8 mouse cellular contexts compared by ENCODE assay signal in the genomic region with DNA sequence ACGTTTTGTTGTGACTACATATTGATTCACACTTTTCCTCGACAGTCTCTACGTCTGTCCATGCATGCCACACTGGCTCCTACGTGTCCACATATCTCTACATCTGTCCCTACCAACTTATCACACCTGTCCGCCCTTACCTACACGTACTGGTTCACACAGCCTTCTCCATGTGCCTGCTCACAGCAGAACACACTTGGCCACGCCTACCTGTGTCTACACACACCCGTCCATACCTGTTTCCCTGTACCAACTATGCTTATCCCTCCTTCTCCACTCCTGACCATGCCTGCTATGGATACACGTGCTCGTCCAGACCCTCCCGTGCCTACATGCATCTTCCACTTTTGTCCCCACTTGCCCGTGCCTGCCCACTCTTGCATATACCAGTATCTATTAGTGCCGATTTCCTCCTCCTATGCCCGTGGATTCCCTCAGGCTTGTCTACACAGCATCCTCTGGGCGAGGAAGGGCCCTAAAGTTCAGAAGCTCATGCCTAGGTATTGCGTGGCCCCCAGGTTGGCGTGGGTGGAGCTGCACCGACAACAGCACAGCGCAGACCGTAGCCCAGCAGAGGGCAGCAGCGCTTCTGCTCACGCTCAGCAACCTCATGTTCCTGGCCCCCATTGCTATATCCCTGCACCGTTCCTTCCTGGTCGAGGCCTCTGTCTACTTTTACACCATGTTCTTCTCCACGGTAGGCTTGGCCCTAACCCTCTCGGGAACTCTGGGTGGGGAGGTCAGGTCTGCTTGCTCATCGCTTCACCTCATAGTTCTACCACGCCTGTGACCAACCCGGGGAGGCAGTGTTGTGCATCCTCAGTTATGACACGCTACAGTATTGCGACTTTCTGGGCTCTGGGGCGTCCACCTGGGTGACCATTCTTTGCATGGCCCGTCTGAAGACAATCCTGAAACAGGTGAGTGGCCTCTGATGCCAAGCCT. TPM values are rescaled to one million over a fixed set of nuclear protein-coding genes. Genes with fewer than 3 reads are reported as not detected.
DNase-seq lines count a peak whose midpoint lies in the region; ATAC-seq and TF ChIP-seq lines count a peak whose summit lies in the region.

No protein-coding gene starts in this region.

- H3K9ac ChIP-seq in hindbrain, postnatal 0 days (replicated peaks; ENCODE audit: low read length) = no peak overlapping the region
- no peak overlapping the region for H3K9ac ChIP-seq in liver, adult 2 months (ENCODE audit: low read depth, low read length)
- no peak overlapping the region for H3K9ac ChIP-seq in midbrain, postnatal 0 days (replicated peaks; ENCODE audit: low read length, poor library complexity, severe bottlenecking)

- peak overlapping the region; percentile 8; the same call in 1 of the 2 replicates for H3K4me3 ChIP-seq in embryonic facial prominence, embryonic 10.5 days
- H3K4me3 ChIP-seq in hindbrain, postnatal 0 days (ENCODE audit: low read length) = no peak overlapping the region
- H3K4me3 ChIP-seq in liver, adult 2 months (ENCODE audit: insufficient read depth, low read depth, low read length) = no peak overlapping the region
- no peak overlapping the region for H3K4me3 ChIP-seq in midbrain, postnatal 0 days (ENCODE audit: low read depth, low read length)

- H3K79me2 ChIP-seq in liver, adult 2 months (ENCODE audit: control insufficient read depth, insufficient read depth, low read length) = peaks cover 5% of the 10 kb centered on the region; the same call in 1 of the 2 replicates

- H3K9me3 ChIP-seq in embryonic facial prominence, embryonic 10.5 days = no peaks in the 10 kb centered on the region
- H3K9me3 ChIP-seq in hindbrain, postnatal 0 days (ENCODE audit: low read length) = no peaks in the 10 kb centered on the region
- H3K9me3 ChIP-seq in midbrain, postnatal 0 days (ENCODE audit: low read length) = no peaks in the 10 kb centered on the region

- peaks cover 2% of the 10 kb centered on the region for H3K36me3 ChIP-seq in embryonic facial prominence, embryonic 10.5 days (replicated peaks)
- no peaks in the 10 kb centered on the region for H3K36me3 ChIP-seq in hindbrain, postnatal 0 days (ENCODE audit: insufficient read depth, low read length)
- no peaks in the 10 kb centered on the region for H3K36me3 ChIP-seq in liver, adult 2 months (ENCODE audit: control insufficient read depth, insufficient read depth, low read length)
- H3K36me3 ChIP-seq in midbrain, postnatal 0 days (ENCODE audit: insufficient read depth, low read length) = no peaks in the 10 kb centered on the region

- peak; percentile 68 for DNase-seq in layer of hippocampus, adult 11-12 months (ENCODE audit: low spot score)
- DNase-seq in layer of hippocampus, adult 9-10 months (ENCODE audit: low spot score) = no peak
- peak; percentile 71 for DNase-seq in ZHBTc4 (ENCODE audit: low read depth, low spot score)
- DNase-seq in embryonic facial prominence, embryonic 10.5 days (ENCODE audit: low spot score) = peak; percentile 74
- DNase-seq in hindbrain, postnatal 0 days (ENCODE audit: low spot score) = peak; percentile 78
- peak; percentile 18 for DNase-seq in liver, adult 2 months (ENCODE audit: extremely low read depth, low read depth, low spot score)
- DNase-seq in midbrain, postnatal 0 days (ENCODE audit: low spot score) = peak; percentile 56
- peak; percentile 78 for DNase-seq in thymus, postnatal 14 days

- ATAC-seq in hindbrain, postnatal 0 days = peak; percentile 44; the same call in 1 of the 2 replicates
- ATAC-seq in midbrain, postnatal 0 days (ENCODE audit: low FRiP score) = no peak

- no peak overlapping the region for H3K4me2 ChIP-seq in hindbrain, postnatal 0 days (ENCODE audit: low read depth, low read length)
- no peak overlapping the region for H3K4me2 ChIP-seq in midbrain, postnatal 0 days (ENCODE audit: low read depth, low read length, poor library complexity, severe bottlenecking)

- H3K27ac ChIP-seq in embryonic facial prominence, embryonic 10.5 days (replicated peaks) = peak overlapping the region; percentile 46; the same call in 1 of the 2 replicates
- H3K27ac ChIP-seq in hindbrain, postnatal 0 days = no peak overlapping the region
- H3K27ac ChIP-seq in liver, adult 2 months (replicated peaks; ENCODE audit: insufficient read depth, low read depth, low read length) = no peak overlapping the region
- no peak overlapping the region for H3K27ac ChIP-seq in midbrain, postnatal 0 days (ENCODE audit: low read depth, low read length)

- peak; percentile 85 for TF ChIP-seq CTCF in hindbrain, postnatal 0 days (IDR thresholded peaks at IDR 0.05; ENCODE audit: low read depth)
- peak; percentile 94 for TF ChIP-seq CTCF in liver, adult 2 months (IDR thresholded peaks at IDR 0.05; ENCODE audit: low read depth, low read length)
- TF ChIP-seq CTCF in midbrain, postnatal 0 days (IDR thresholded peaks at IDR 0.05) = peak; percentile 77

- peaks cover 27% of the 10 kb centered on the region for H3K4me1 ChIP-seq in embryonic facial prominence, embryonic 10.5 days
- peaks cover 7% of the 10 kb centered on the region for H3K4me1 ChIP-seq in hindbrain, postnatal 0 days (ENCODE audit: insufficient read depth, low read length)
- peaks cover 8% of the 10 kb centered on the region for H3K4me1 ChIP-seq in liver, adult 2 months (ENCODE audit: control insufficient read depth, insufficient read depth, low read length)
- peaks cover 10% of the 10 kb centered on the region; the same call in 1 of the 2 replicates for H3K4me1 ChIP-seq in midbrain, postnatal 0 days (ENCODE audit: insufficient read depth, low read length)

- 52% methylated on average over 33 of the region's 33 CpGs for WGBS in embryonic facial prominence, embryonic 10.5 days
- WGBS in hindbrain, postnatal 0 days = 51% methylated on average over 33 of the region's 33 CpGs
- WGBS in liver, adult 2 months = 45% methylated on average over 33 of the region's 33 CpGs
- 50% methylated on average over 33 of the region's 33 CpGs for WGBS in midbrain, postnatal 0 days

- no peak for TF ChIP-seq POLR2A in liver, adult 2 months (IDR thresholded peaks at IDR 0.05; ENCODE audit: extremely low read depth, insufficient read depth, low read length)

- peaks cover 49% of the 10 kb centered on the region for H3K27me3 ChIP-seq in embryonic facial prominence, embryonic 10.5 days (replicated peaks; ENCODE audit: low read depth, poor library complexity, severe bottlenecking)
- 0 out of 2 replicates have a peak, but pooled peaks cover 3% of the 10 kb centered on the region for H3K27me3 ChIP-seq in hindbrain, postnatal 0 days (ENCODE audit: insufficient read depth, low read length)
- no peaks in the 10 kb centered on the region for H3K27me3 ChIP-seq in liver, adult 2 months (ENCODE audit: control insufficient read depth, insufficient read depth, low read length)
- peaks cover 29% of the 10 kb centered on the region; the same call in 1 of the 2 replicates for H3K27me3 ChIP-seq in midbrain, postnatal 0 days (ENCODE audit: insufficient read depth, low read length)

RNA-seq across cellular contexts. Expression of a gene that starts 3.3 kb away (rescaled TPM):
- 289 and 299 TPM in 2 replicates for polyA plus RNA-seq in embryonic facial prominence, embryonic 10.5 days (2016; fragmentation: Nextera tagmentation; extraction: Ambion mirVana)
- total RNA-seq in hindbrain, postnatal 0 days (2014; rRNA removed) = 107 and 138 TPM in 2 replicates
- 189 and 194 TPM in 2 replicates for polyA plus RNA-seq in hindbrain, postnatal 0 days (2015; fragmentation: Nextera tagmentation; extraction: Ambion mirVana)
- total RNA-seq in liver, adult 2 months (2014; rRNA removed) = 64.5 and 67.9 TPM in 2 replicates
- 80.6 and 87.6 TPM in 2 replicates for polyA plus RNA-seq in liver, adult 2 months (2012; rRNA removed)
- total RNA-seq in midbrain, postnatal 0 days (2014; rRNA removed) = 95.0 and 117 TPM in 2 replicates
- 165 and 179 TPM in 2 replicates for polyA plus RNA-seq in midbrain, postnatal 0 days (2015; fragmentation: Nextera tagmentation; extraction: Ambion mirVana)

RNA-seq across cellular contexts. Expression of a gene that starts 6.9 kb away (rescaled TPM):
- polyA plus RNA-seq in embryonic facial prominence, embryonic 10.5 days (2016; fragmentation: Nextera tagmentation; extraction: Ambion mirVana) = 1.2 TPM in 2 replicates
- total RNA-seq in hindbrain, postnatal 0 days (2014; rRNA removed) = 10.4 and 11.8 TPM in 2 replicates
- 3.8 and 4.0 TPM in 2 replicates for polyA plus RNA-seq in hindbrain, postnatal 0 days (2015; fragmentation: Nextera tagmentation; extraction: Ambion mirVana)
- total RNA-seq in liver, adult 2 months (2014; rRNA removed) = 8.8 and 10.0 TPM in 2 replicates
- polyA plus RNA-seq in liver, adult 2 months (2012; rRNA removed) = 46.2 and 52.5 TPM in 2 replicates
- 9.0 and 9.5 TPM in 2 replicates for total RNA-seq in midbrain, postnatal 0 days (2014; rRNA removed)
- polyA plus RNA-seq in midbrain, postnatal 0 days (2015; fragmentation: Nextera tagmentation; extraction: Ambion mirVana) = 3.5 TPM in 2 replicates

RNA-seq across cellular contexts. Expression of a gene that starts 18.4 kb away (rescaled TPM):
- 9.5 and 12.4 TPM in 2 replicates for polyA plus RNA-seq in embryonic facial prominence, embryonic 10.5 days (2016; fragmentation: Nextera tagmentation; extraction: Ambion mirVana)
- total RNA-seq in hindbrain, postnatal 0 days (2014; rRNA removed) = 36.0 and 51.3 TPM in 2 replicates
- 10.0 and 11.2 TPM in 2 replicates for polyA plus RNA-seq in hindbrain, postnatal 0 days (2015; fragmentation: Nextera tagmentation; extraction: Ambion mirVana)
- total RNA-seq in liver, adult 2 months (2014; rRNA removed) = 8.4 and 9.3 TPM in 2 replicates
- 7.4 and 8.9 TPM in 2 replicates for polyA plus RNA-seq in liver, adult 2 months (2012; rRNA removed)
- total RNA-seq in midbrain, postnatal 0 days (2014; rRNA removed) = 27.2 and 30.0 TPM in 2 replicates
- polyA plus RNA-seq in midbrain, postnatal 0 days (2015; fragmentation: Nextera tagmentation; extraction: Ambion mirVana) = 18.5 and 21.0 TPM in 2 replicates

RNA-seq across cellular contexts. Expression of a gene that starts 24.6 kb away (rescaled TPM):
- polyA plus RNA-seq in embryonic facial prominence, embryonic 10.5 days (2016; fragmentation: Nextera tagmentation; extraction: Ambion mirVana) = 145 and 159 TPM in 2 replicates
- 20.1 and 23.3 TPM in 2 replicates for total RNA-seq in hindbrain, postnatal 0 days (2014; rRNA removed)
- polyA plus RNA-seq in hindbrain, postnatal 0 days (2015; fragmentation: Nextera tagmentation; extraction: Ambion mirVana) = 16.0 and 18.3 TPM in 2 replicates
- total RNA-seq in liver, adult 2 months (2014; rRNA removed) = 6.2 and 7.0 TPM in 2 replicates
- 8.7 TPM in 2 replicates for polyA plus RNA-seq in liver, adult 2 months (2012; rRNA removed)
- total RNA-seq in midbrain, postnatal 0 days (2014; rRNA removed) = 6.4 and 7.7 TPM in 2 replicates
- 9.2 and 10.2 TPM in 2 replicates for polyA plus RNA-seq in midbrain, postnatal 0 days (2015; fragmentation: Nextera tagmentation; extraction: Ambion mirVana)

RNA-seq across cellular contexts. Expression of a gene that starts 29.9 kb away (rescaled TPM):
- polyA plus RNA-seq in embryonic facial prominence, embryonic 10.5 days (2016; fragmentation: Nextera tagmentation; extraction: Ambion mirVana) = 29.1 and 30.1 TPM in 2 replicates
- total RNA-seq in hindbrain, postnatal 0 days (2014; rRNA removed) = 35.6 and 40.6 TPM in 2 replicates
- polyA plus RNA-seq in hindbrain, postnatal 0 days (2015; fragmentation: Nextera tagmentation; extraction: Ambion mirVana) = 41.1 and 44.7 TPM in 2 replicates
- 179 and 237 TPM in 2 replicates for total RNA-seq in liver, adult 2 months (2014; rRNA removed)
- 147 and 154 TPM in 2 replicates for polyA plus RNA-seq in liver, adult 2 months (2012; rRNA removed)
- total RNA-seq in midbrain, postnatal 0 days (2014; rRNA removed) = 38.0 and 41.1 TPM in 2 replicates
- 42.3 and 44.4 TPM in 2 replicates for polyA plus RNA-seq in midbrain, postnatal 0 days (2015; fragmentation: Nextera tagmentation; extraction: Ambion mirVana)
